Mouse (Mus musculus) bone marrow macrophage, adult 2 months (primary cell): ENCODE results near the gene Hs2st1. TPM values are rescaled to one million over a fixed set of nuclear protein-coding genes. Genes with fewer than 3 reads are reported as not detected.

Source experiments
- H3K27ac ChIP-seq: 2 replicates; pipeline ENCODE4 v1.5.1; 2012; ENCODE audit warnings: low read depth, low read length; ENCODE audit not compliant: insufficient read depth
- H3K4me1 ChIP-seq: 2 replicates; pipeline ENCODE4 v1.6.1; 2012; ENCODE audit warnings: low read length; ENCODE audit not compliant: control insufficient read depth, insufficient read depth
- H3K4me3 ChIP-seq: 2 replicates; pipeline ENCODE4 v1.5.1; 2012; ENCODE audit warnings: mild to moderate bottlenecking, low read length, moderate library complexity; ENCODE audit not compliant: insufficient read depth
- CTCF ChIP-seq: IDR thresholded peaks from 2 replicates; pipeline ENCODE4 v1.5.1; 2012; ENCODE audit warnings: low read depth, mild to moderate bottlenecking, low read length, moderate library complexity
- POLR2A ChIP-seq: IDR thresholded peaks from 2 replicates; pipeline ENCODE4 v1.6.1; 2012; ENCODE audit warnings: mild to moderate bottlenecking, low read depth, low read length, borderline replicate concordance
- polyA plus RNA-seq: library from polyadenylated mRNA; stranded (reverse); fragments of >200 nt; gene quantifications from 2 replicates; pipeline ENCODE4 v1.2.4, GENCODE M21; 2012; ENCODE audit not compliant: missing spikeins, insufficient read depth, insufficient read length

Hs2st1 gene
- polyA plus RNA-seq, 1 experiment, result 31.0 TPM

GRCm38 (mm10) chr3:144405331-144405730 is 164.7 kb downstream of the Hs2st1 start:
- H3K4me3 ChIP-seq, result no peak overlapping the region
- H3K4me1 ChIP-seq, result peaks cover 5% of the 10 kb centered on the region
- TF ChIP-seq CTCF (no peak), POLR2A (no peak)
- H3K27ac ChIP-seq, result no peak overlapping the region

- TF ChIP-seq CTCF (no peak), POLR2A (no peak)
- peaks cover 5% of the 10 kb centered on the region for H3K4me1 ChIP-seq
- no peak overlapping the region for H3K4me3 ChIP-seq
- no peak overlapping the region for H3K27ac ChIP-seq
Observed at GRCm38 (mm10) chr3:144401292-144401691, 168.7 kb downstream of the Hs2st1 start.

- H3K4me3 ChIP-seq, result no peak overlapping the region
- no peak overlapping the region for H3K27ac ChIP-seq
Observed at GRCm38 (mm10) chr3:144400870-144401269, 169.1 kb downstream of the Hs2st1 start.

GRCm38 (mm10) chr3:144400374-144400773 is 169.6 kb downstream of the Hs2st1 start:
- Histone ChIP-seq H3K4me1 (peaks cover 5% of the 10 kb centered on the region), H3K27ac (no peak overlapping the region), H3K4me3 (no peak overlapping the region)
- TF ChIP-seq CTCF (no peak), POLR2A (no peak)

More at GRCm38 (mm10) chr3:144400870-144401269, 169.1 kb downstream of the Hs2st1 start:
- TF ChIP-seq CTCF (no peak), POLR2A (no peak)
- H3K4me1 ChIP-seq, result peaks cover 5% of the 10 kb centered on the region

GRCm38 (mm10) chr3:144399358-144400096 is 170.5 kb downstream of the Hs2st1 start:
- H3K27ac ChIP-seq, result no peak overlapping the region
- TF ChIP-seq CTCF (peak; percentile 51; the same call in 1 of the 2 replicates), POLR2A (no peak)
- H3K4me1 ChIP-seq, result peaks cover 5% of the 10 kb centered on the region
- H3K4me3 ChIP-seq, result no peak overlapping the region

GRCm38 (mm10) chr3:144398166-144398565 is 171.8 kb downstream of the Hs2st1 start:
- Histone ChIP-seq H3K27ac (no peak overlapping the region), H3K4me1 (peaks cover 5% of the 10 kb centered on the region), H3K4me3 (no peak overlapping the region)
- TF ChIP-seq CTCF (no peak), POLR2A (no peak)

- no peak overlapping the region for H3K4me3 ChIP-seq
- H3K27ac ChIP-seq, result no peak overlapping the region
- H3K4me1 ChIP-seq, result peaks cover 5% of the 10 kb centered on the region
- TF ChIP-seq POLR2A (no peak), CTCF (no peak)
Observed at GRCm38 (mm10) chr3:144396478-144396877, 173.5 kb downstream of the Hs2st1 start.

GRCm38 (mm10) chr3:144394454-144394943 is 175.5 kb downstream of the Hs2st1 start:
- TF ChIP-seq CTCF (no peak), POLR2A (no peak)
- H3K4me3 ChIP-seq, result no peak overlapping the region
- no peaks in the 10 kb centered on the region for H3K4me1 ChIP-seq
- no peak overlapping the region for H3K27ac ChIP-seq

GRCm38 (mm10) chr3:144386446-144386845 is 183.5 kb downstream of the Hs2st1 start:
- Histone ChIP-seq H3K27ac (no peak overlapping the region), H3K4me1 (no peaks in the 10 kb centered on the region), H3K4me3 (no peak overlapping the region)
- TF ChIP-seq POLR2A (no peak), CTCF (no peak)

GRCm38 (mm10) chr3:144384648-144385047 is 185.3 kb downstream of the Hs2st1 start:
- no peak for TF ChIP-seq CTCF
- Histone ChIP-seq H3K4me3 (no peak overlapping the region), H3K4me1 (peaks cover 3% of the 10 kb centered on the region; the same call in 1 of the 2 replicates), H3K27ac (no peak overlapping the region)
